ENCODE assay signal across 13 mouse cellular contexts in genomic region chr11:78062563-78062962, GRCm38 (mm10).
"Had no signal": no experiment of that assay in that cellular context is flagged by ENCODE, and none has a peak within 500 bp of the region (broad histone marks: within the 10 kb centered on the region; RNA-seq: fewer than 3 reads in every experiment).

No protein-coding gene starts in this region.

- DNase-seq: kidney, adult 2 months; kidney, postnatal 25 days; layer of hippocampus, adult 9-11 months; lung, adult 18-20 months; lung, postnatal 10 days; lung, postnatal 36 days; thymus, adult 18-20 months; thymus, postnatal 36 days had no signal

- H3K4me1 ChIP-seq: lung, embryonic 15.5 days had no signal

- H3K4me2 ChIP-seq: lung, embryonic 15.5 days; midbrain, embryonic 11.5 days had no signal

- H3K9me3 ChIP-seq: lung, embryonic 15.5 days had no signal

- H3K27ac ChIP-seq: kidney, postnatal 0 days; left cerebral cortex, adult 2 months; lung, embryonic 15.5 days had no signal

- H3K27me3 ChIP-seq: lung, embryonic 15.5 days had no signal

- H3K4me3 ChIP-seq: layer of hippocampus, adult 2 months; left cerebral cortex, adult 2 months; lung, embryonic 15.5 days had no signal

- H3K9ac ChIP-seq: lung, embryonic 15.5 days had no signal
